Mouse (Mus musculus): Measurements from ENCODE around the gene C2. TPM values are rescaled to one million over a fixed set of nuclear protein-coding genes. Genes with fewer than 3 reads are reported as not detected.

Gene C2
- polyA plus RNA-seq, 1 experiment from 2014 or later: 1.4 TPM

DNA sequence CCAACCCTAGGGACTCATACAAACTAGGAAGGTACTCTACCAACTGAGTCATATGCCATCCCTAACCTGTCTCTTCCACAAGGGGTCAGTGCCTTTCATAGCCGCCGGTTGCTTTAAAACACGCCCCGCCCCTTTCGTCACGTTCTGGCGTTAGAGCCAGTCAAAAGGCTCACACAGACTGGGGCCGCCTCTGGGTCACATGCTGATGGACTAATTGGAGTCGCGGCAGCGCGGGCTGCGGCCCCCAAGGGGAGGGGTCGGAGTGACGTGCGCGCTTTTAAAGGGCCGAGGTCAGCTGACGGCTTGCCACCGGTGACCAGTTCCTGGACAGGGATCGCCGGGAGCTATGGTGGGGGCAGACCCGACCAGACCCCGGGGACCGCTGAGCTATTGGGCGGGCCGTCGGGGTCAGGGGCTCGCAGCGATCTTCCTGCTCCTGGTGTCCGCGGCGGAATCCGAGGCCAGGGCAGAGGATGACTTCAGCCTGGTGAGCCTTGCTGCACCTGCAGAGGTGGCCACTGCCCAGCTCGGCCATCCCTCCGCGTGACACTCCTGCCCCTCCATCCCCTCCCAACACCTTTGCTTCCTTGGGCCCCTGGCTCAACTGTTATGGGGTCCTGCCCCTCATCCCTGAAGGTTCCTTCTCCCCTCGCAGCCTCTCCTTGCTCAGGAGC is 33.1 kb upstream of the C2 start, which contains the start of gene Neu1:
Gene Neu1 (plus strand): TSS at position 193 of the 674 bp plus-strand sequence.
- Histone ChIP-seq H3K9me3 (replicated peaks) (no peaks in the 10 kb centered on the region), H3K9ac (peak within 1 kb of the TSS; percentile 90), H3K4me1 (peaks cover 9% of the 10 kb centered on the region), H3K4me3 (peak within 1 kb of the TSS; percentile 80), H3K27me3 (no peaks in the 10 kb centered on the region), H3K4me2 (peak within 1 kb of the TSS; percentile 98), H3K27ac (peak within 1 kb of the TSS; percentile 40), H3K36me3 (ENCODE audit: poor library complexity, severe bottlenecking) (peaks cover 20% of the 10 kb centered on the region; the same call in 1 of the 2 replicates)
- peak; percentile 98 for ATAC-seq
- under 1% methylated on average over 37 of the region's 38 CpGs for WGBS

DNA sequence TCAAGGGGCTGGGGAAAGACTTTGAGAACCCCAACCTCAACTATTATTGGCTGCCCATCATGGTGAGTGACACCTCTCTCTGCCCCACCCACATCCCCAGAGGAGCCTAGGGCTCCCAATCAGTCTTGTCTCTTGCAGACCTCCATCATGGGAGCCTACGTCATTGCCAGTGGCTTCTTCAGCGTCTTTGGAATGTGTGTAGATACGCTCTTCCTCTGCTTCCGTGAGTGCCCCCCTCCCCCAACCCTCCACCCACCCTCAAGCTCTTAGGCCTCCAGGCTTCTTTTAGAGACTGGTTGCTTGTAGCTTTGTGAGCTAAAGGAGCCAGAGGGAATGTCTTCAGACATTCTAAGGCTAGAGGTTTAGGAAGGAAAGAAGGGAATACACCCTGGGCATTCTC is 30.8 kb upstream of the C2 start:
- Histone ChIP-seq H3K4me3 (no peak overlapping the region), H3K4me1 (peaks cover 9% of the 10 kb centered on the region), H3K27ac (no peak overlapping the region), H3K36me3 (ENCODE audit: poor library complexity, severe bottlenecking) (0 out of 2 replicates have a peak, but pooled peaks cover 1% of the 10 kb centered on the region), H3K9me3 (replicated peaks) (no peaks in the 10 kb centered on the region), H3K4me2 (no peak overlapping the region), H3K9ac (no peak overlapping the region), H3K27me3 (no peaks in the 10 kb centered on the region)
- 78% methylated on average over 4 of the region's 4 CpGs for WGBS
- no peak for ATAC-seq

DNA sequence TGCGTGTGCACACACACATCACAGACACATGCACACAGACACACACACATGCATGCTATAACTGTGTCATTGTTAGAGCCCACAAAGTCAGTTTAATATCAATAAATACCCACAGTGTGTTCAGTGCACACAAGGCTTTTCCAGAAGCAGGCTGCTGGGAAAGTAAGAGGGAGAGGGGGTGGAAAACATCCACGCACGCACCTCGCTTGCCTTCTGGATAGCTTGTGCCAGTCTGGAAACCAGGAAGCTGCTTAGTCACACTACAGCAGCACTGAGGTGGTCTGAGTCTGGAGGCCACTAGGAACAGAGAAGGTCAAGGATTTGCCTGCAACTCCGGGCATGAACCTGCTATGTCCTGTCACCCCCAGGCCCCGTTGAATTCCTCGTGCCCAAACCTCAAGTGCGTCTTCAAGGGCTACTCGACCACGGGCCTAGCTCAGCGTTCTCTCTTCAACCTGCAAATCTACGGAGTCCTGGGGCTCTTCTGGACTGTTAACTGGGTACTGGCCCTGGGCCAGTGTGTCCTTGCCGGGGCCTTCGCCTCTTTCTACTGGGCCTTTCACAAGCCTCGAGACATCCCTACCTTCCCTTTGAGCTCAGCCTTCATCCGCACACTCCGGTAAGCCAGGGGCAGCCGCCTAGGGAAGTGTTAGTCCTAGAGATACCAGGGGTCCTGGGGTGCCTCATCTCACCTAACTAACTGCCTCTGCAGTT is 29.4 kb upstream of the C2 start:
- Histone ChIP-seq H3K27me3 (no peaks in the 10 kb centered on the region), H3K36me3 (ENCODE audit: poor library complexity, severe bottlenecking) (no peaks in the 10 kb centered on the region), H3K9me3 (replicated peaks) (no peaks in the 10 kb centered on the region), H3K4me3 (no peak overlapping the region), H3K4me2 (no peak overlapping the region), H3K9ac (peak overlapping the region; percentile 12; the same call in 1 of the 2 replicates), H3K4me1 (peaks cover 9% of the 10 kb centered on the region), H3K27ac (no peak overlapping the region)
- ATAC-seq: no peak
- WGBS: 88% methylated on average over 18 of the region's 18 CpGs

DNA sequence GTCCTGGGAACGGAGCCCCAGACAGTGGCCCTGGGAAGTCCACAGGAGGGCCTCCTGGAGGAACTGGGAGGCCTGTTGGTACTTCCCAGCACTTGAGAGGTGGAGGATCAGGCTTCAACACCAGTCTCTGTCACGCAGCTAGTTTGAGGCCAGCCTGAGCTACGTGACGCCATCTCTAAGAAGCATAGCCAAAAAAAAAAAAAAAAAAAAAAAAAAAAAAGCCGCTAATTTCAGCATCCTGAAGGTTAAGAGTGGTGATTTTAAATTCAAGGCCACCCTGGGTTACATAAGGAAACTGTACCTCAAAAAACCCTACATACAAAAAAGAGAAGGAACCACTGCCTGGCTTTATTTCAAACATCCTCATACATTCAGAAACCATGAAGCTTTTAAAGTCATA is 26.2 kb upstream of the C2 start:
- no peaks in the 10 kb centered on the region for H3K4me1 ChIP-seq
- no peaks in the 10 kb centered on the region for H3K27me3 ChIP-seq
- no peak overlapping the region for H3K4me3 ChIP-seq
- no peak for ATAC-seq
- H3K4me2 ChIP-seq: no peak overlapping the region
- no peak overlapping the region for H3K9ac ChIP-seq
- 68% methylated on average over 5 of the region's 5 CpGs for WGBS
- no peaks in the 10 kb centered on the region for H3K36me3 ChIP-seq (ENCODE audit: poor library complexity, severe bottlenecking)
- no peak overlapping the region for H3K27ac ChIP-seq
- H3K9me3 ChIP-seq (replicated peaks): no peaks in the 10 kb centered on the region

DNA sequence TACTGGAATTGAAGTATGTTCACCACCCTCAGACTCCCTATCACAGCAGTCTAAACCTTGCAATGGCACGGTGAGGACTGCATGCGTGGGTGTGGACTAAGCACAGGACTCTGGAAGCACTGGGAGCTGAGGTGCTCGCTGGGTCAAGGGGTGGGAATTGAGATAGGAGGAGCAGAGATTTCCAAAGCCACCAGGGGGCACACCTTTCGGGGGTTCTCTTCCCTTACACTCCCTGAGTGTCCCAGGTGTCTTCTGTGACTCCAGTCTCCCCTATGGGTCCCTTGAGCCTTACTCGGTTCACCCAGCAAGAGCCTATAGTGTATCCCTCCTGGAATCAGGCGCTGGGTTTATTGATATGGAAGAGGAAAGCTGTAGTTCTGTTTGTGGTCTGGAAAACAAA is 24.9 kb upstream of the C2 start:
- Histone ChIP-seq H3K27me3 (no peaks in the 10 kb centered on the region), H3K4me2 (no peak overlapping the region), H3K9ac (no peak overlapping the region), H3K27ac (no peak overlapping the region), H3K4me3 (no peak overlapping the region), H3K4me1 (no peaks in the 10 kb centered on the region), H3K36me3 (ENCODE audit: poor library complexity, severe bottlenecking) (no peaks in the 10 kb centered on the region), H3K9me3 (replicated peaks) (no peaks in the 10 kb centered on the region)
- 48% methylated on average over 6 of the region's 6 CpGs for WGBS
- no peak for ATAC-seq

DNA sequence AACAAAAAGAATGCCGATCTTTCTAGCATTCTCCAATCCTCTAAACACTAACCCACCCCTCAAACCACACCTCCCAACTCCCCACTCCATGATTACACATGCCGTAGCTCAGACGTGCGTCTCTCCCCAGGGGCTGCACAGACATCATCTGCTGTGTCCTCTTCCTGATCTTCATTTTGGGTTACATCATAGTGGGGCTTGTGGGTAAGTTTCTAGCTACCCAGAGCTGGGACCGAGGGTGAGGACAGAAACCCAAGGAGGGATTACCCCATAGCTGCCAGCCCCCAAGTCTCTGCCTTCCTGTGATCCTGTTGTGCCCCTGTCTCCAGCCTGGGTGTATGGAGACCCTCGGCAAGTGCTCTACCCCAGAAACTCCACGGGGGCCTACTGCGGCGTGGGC is 19.1 kb upstream of the C2 start:
- ATAC-seq: no peak
- no peaks in the 10 kb centered on the region for H3K9me3 ChIP-seq (replicated peaks)
- no peak overlapping the region for H3K9ac ChIP-seq
- H3K4me1 ChIP-seq: no peaks in the 10 kb centered on the region
- no peak overlapping the region for H3K27ac ChIP-seq
- H3K4me2 ChIP-seq: no peak overlapping the region
- H3K4me3 ChIP-seq: no peak overlapping the region
- 78% methylated on average over 9 of the region's 9 CpGs for WGBS
- H3K27me3 ChIP-seq: no peaks in the 10 kb centered on the region
- H3K36me3 ChIP-seq (ENCODE audit: poor library complexity, severe bottlenecking): peaks cover 23% of the 10 kb centered on the region

DNA sequence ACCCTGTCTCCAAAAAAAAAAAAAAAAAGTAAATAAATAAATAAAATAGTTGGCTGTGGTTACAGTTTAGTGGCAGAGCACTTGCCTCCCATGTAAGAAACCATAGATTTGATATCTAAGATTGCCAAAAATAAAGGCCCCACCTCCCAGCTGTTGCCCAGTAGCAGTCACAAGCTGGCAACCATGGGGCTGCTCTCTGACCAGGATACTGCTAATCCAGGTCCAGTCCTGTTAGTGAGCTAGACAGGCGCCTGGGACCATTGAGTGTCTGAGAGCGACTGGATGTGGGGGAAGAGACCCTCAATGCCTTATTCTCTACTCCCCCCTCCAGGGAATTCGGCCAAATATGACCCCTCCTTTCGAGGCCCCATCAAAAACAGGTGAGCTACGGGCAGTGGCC is 18.3 kb upstream of the C2 start:
- Histone ChIP-seq H3K4me2 (no peak overlapping the region), H3K9me3 (replicated peaks) (no peaks in the 10 kb centered on the region), H3K27ac (no peak overlapping the region), H3K9ac (no peak overlapping the region), H3K36me3 (ENCODE audit: poor library complexity, severe bottlenecking) (peaks cover 32% of the 10 kb centered on the region), H3K4me3 (no peak overlapping the region), H3K27me3 (no peaks in the 10 kb centered on the region), H3K4me1 (no peaks in the 10 kb centered on the region)
- no peak for ATAC-seq
- WGBS: 88% methylated on average over 5 of the region's 5 CpGs

DNA sequence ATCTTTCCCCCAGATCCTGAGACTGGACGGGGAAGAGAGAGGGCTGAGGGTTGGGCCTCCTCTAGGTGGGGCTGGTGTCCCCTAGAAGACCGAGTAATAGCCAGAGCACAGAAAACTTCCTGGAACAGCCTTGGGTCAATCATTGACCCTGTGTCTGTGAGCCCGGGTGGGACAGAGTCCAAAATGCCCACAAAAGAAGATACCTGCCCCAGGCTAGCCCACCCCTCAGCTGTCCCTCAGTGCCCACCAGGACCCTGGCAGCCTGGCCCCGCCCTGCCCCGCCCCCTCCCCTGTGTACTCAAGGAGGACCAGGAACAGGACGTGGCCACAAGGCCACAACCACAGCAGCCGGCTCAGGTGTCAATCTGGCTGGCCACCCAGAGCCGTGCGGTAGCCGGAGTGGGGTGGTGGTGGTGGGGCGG is 17.4 kb upstream of the C2 start:
- Histone ChIP-seq H3K4me2 (no peak overlapping the region), H3K4me1 (no peaks in the 10 kb centered on the region), H3K9me3 (replicated peaks) (no peaks in the 10 kb centered on the region), H3K27ac (no peak overlapping the region), H3K4me3 (no peak overlapping the region), H3K9ac (no peak overlapping the region; the same call in 1 of the 2 replicates), H3K27me3 (no peaks in the 10 kb centered on the region), H3K36me3 (ENCODE audit: poor library complexity, severe bottlenecking) (peaks cover 41% of the 10 kb centered on the region)
- no peak for ATAC-seq
- WGBS: 30% methylated on average over 11 of the region's 11 CpGs

DNA sequence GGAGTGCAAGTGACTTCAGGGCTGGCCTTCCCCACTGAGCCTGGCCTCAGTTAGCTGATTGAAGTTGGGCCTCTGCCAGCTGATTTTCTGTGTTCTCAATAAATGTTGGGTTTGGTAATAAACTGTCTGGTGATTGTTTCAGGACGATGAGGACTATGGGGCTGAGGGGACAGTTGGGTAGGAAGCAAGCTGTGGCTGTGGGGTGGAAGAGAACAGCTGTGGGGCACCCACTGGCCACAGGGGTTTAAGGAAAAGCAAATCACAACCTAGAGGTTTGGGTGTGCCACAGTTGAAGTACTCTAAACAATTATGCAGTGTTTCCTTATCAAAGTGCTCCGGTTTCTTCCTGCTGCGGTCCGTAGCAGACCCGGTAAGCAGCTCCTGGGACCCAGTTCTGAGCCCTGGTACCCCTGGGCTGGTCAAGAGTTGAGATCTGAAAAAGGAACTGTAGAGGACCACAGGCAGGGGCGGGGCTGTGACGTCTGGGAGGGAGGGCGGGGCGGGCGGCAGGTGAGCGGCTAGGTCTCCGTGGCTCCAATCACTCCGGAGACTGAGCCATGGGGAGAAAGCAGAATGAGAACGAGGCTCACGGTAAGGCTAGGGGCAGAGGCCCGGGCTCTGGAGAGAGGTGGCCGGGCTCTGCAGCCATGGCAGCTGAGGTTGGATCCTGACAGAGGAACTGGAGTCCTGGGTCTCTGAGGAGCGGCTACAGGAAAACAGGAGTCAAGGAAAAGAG is 16.0 kb upstream of the C2 start, which contains the start of gene Slc44a4:
Gene Slc44a4 (plus strand): TSS at position 537 of the 736 bp plus-strand sequence.
- H3K9me3 ChIP-seq (replicated peaks): no peaks in the 10 kb centered on the region
- H3K9ac ChIP-seq: no peak within 1 kb of the TSS; the same call in 1 of the 2 replicates
- H3K36me3 ChIP-seq (ENCODE audit: poor library complexity, severe bottlenecking): peaks cover 54% of the 10 kb centered on the region
- no peak for ATAC-seq
- 36% methylated on average over 18 of the region's 18 CpGs for WGBS
- no peaks in the 10 kb centered on the region for H3K4me1 ChIP-seq
- no peak within 1 kb of the TSS for H3K4me2 ChIP-seq
- no peak within 1 kb of the TSS for H3K27ac ChIP-seq
- no peak within 1 kb of the TSS for H3K4me3 ChIP-seq
- H3K27me3 ChIP-seq: no peaks in the 10 kb centered on the region

DNA sequence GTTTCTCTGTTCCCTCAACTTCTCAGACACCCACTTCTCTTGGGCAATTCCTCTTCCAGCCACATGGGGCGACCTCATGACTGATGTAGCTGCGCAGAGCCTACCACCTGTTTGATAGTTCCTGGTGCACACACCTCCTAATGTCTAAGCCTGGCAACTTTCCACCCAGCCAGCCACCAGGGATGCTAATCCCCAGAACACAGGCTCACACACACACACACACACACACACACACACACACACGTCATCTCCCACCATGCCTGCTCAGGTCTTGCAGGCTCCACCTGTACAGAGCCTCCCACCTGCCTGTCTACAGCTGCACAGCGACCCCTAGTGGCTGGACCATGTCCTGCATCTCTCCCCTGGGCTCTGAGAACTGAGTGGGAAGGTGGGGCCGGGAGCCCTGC is 13.9 kb upstream of the C2 start:
- Histone ChIP-seq H3K27me3 (no peaks in the 10 kb centered on the region), H3K9me3 (replicated peaks) (no peaks in the 10 kb centered on the region), H3K4me3 (no peak overlapping the region), H3K9ac (no peak overlapping the region), H3K4me2 (no peak overlapping the region), H3K27ac (no peak overlapping the region), H3K36me3 (ENCODE audit: poor library complexity, severe bottlenecking) (peaks cover 76% of the 10 kb centered on the region), H3K4me1 (no peaks in the 10 kb centered on the region)
- ATAC-seq: peak; percentile 74
- 49% methylated on average over 5 of the region's 5 CpGs for WGBS

DNA sequence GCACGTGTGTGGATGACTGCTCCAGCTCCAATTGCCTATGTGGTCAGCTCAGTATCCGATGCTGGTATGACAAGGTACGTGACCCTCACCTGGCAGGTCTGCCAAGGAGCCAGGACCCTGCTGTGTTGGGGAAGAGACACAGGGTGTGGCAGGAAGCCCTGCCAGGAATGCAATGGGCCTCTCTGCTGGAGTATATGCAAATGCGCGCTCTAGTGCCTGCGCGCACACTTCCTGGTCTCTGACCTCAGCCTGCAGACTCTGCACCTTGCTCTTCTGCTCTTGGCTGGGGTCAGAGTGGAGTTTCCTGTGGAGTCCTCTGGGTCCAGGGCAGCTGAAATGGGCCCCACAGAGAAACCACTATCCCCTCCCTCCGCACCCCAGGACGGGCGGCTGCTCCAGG is 12.9 kb upstream of the C2 start:
- no peak overlapping the region for H3K9ac ChIP-seq
- no peak overlapping the region for H3K27ac ChIP-seq
- whole genome bisulfite sequencing: 91% methylated on average over 10 of the region's 10 CpGs
- no peaks in the 10 kb centered on the region for H3K4me1 ChIP-seq
- H3K4me2 ChIP-seq: no peak overlapping the region
- H3K36me3 ChIP-seq (ENCODE audit: poor library complexity, severe bottlenecking): peaks cover 85% of the 10 kb centered on the region
- ATAC-seq: no peak
- no peaks in the 10 kb centered on the region for H3K9me3 ChIP-seq (replicated peaks)
- H3K27me3 ChIP-seq: no peaks in the 10 kb centered on the region
- H3K4me3 ChIP-seq: no peak overlapping the region

DNA sequence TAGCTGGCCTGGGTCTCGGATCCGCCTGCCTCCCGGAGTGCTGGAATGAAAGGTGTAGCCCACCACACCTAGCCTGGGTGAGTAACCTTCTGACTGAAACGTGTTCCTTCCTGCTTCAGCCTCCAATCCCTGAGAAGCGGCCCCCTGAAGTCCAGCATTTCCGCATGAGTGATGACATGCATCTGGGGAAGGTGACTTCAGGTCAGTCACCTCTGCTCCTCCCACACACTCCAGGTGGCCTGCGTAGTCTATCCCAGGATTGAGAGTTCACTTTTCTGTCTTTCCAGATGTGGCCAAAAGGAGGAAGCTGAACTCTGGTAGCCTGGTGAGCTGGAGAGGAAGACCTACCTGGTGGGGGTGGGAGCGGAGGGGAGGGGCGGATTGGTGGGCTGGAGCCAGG is 4.8 kb upstream of the C2 start:
- no peak overlapping the region for H3K27ac ChIP-seq
- peaks cover 20% of the 10 kb centered on the region for H3K4me1 ChIP-seq
- H3K9ac ChIP-seq: no peak overlapping the region
- ATAC-seq: no peak
- H3K27me3 ChIP-seq: no peaks in the 10 kb centered on the region
- H3K9me3 ChIP-seq (replicated peaks): no peaks in the 10 kb centered on the region
- no peak overlapping the region for H3K4me2 ChIP-seq
- WGBS: 90% methylated on average over 9 of the region's 9 CpGs
- H3K36me3 ChIP-seq (ENCODE audit: poor library complexity, severe bottlenecking): peaks cover 68% of the 10 kb centered on the region
- no peak overlapping the region for H3K4me3 ChIP-seq

Data from forebrain, embryonic 13.5 days (tissue).